Mouse (Mus musculus) cerebellum, adult 9-10 months (tissue): Measurements from ENCODE around the gene Cacna2d4.
A peak's percentile ranks its signal among the peaks of the same experiment; 100 is the strongest.
"Not testable (repeated sequence)": the region's sequence is repeated elsewhere in the genome, so short reads cannot be mapped to it uniquely, and the experiment has no call there.

Experiments
- DNase-seq: peaks from one replicate; pipeline ENCODE4 v3.0.0; 2022

Cacna2d4 gene

GRCm38 (mm10) chr6:119348234-119348633 is 111.9 kb downstream of the Cacna2d4 start:
- peak; percentile 90 for DNase-seq

DNA sequence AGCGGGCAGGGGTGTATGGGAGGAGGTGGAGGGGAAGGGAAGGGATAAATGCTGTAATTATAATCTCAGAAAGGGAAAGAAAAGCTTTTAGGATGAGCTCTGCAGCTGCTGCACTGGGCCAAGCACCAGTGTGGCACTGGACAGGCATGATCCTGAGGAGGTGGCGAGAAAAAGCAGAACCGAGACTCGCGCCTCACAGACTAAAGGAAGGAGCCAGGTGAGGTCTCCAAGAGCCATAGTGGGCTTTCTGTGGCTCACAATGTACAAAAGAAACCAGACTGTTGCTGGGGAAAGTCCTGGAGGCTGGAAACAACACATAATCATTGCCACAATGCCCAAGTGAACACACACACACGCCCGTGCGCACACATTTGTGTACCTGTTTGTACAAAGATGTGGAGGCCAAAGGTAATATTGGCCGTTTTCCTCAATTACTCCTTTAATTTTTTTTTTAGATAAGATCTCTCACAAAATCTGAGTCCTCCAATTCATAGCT is 114.4 kb downstream of the Cacna2d4 start:
- no peak for DNase-seq

DNA sequence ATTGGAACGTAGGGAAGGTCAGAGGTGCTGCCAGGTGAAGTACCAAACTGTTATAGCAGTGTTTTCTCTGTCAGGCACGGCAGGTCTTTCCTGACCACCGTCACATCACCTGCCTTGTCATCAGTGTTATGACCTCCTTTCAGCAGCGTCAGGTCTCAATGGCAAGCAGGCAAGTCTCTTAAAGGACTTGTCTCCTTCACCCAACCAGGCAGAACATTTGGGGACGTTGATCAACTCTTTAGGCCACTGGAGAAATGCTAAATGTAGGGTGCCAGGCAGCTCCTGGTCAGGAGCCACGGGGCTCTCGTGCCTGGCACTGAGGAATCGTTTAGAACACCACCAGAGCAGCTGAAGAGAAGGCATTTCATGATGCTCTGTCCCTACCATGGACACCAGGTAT is 115.3 kb downstream of the Cacna2d4 start:
- DNase-seq, result no peak

- DNase-seq, result no peak
Observed at GRCm38 (mm10) chr6:119352501-119352900, 116.2 kb downstream of the Cacna2d4 start.

- no peak for DNase-seq
Observed at GRCm38 (mm10) chr6:119358020-119358571, 121.8 kb downstream of the Cacna2d4 start.

GRCm38 (mm10) chr6:119360250-119360649 is 123.9 kb downstream of the Cacna2d4 start:
- not testable (repeated sequence) for DNase-seq

- DNase-seq, result no peak
Observed at GRCm38 (mm10) chr6:119360925-119361702, 124.8 kb downstream of the Cacna2d4 start.

- DNase-seq, result no peak
Observed at GRCm38 (mm10) chr6:119363593-119363992, 127.3 kb downstream of the Cacna2d4 start.

DNA sequence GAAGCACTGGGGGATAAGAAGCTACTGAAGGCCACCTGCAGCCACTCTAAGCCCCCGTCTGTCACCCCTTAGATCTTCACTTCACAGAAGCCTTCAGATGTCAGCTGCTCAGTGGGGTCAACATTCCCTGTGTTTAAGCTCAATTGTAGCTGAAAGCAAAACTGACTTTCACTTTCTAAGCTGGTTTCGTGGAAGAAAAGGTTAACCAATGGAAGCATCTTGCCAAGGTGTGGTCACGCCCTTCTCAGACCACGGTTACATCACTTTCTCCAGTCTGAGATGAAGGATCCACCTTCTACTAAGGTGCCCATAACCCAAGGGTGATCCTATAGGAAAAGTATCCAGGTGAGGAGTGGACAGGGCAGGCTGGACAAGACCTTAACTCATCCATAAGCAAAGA is 130.5 kb downstream of the Cacna2d4 start:
- not testable (repeated sequence) for DNase-seq

DNA sequence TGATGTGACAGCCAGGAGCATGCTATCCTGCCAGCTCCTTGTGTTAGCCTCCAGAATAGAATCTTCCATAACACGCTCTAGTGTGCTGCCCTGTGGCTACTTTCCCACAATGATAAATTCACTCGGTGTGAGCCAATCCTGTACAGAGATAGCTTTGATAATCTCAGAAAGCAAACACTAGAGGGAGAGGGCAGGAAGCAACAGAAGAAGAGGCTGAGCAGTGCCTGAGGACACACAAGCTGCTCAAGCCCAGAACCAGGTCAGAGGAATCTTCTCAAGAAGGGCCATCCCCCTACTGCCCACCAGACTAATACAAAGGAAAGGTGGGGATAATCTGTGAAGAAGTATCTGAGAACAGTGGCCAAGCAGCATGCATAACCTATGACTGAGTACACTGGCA is 131.1 kb downstream of the Cacna2d4 start:
- DNase-seq, result no peak

DNA sequence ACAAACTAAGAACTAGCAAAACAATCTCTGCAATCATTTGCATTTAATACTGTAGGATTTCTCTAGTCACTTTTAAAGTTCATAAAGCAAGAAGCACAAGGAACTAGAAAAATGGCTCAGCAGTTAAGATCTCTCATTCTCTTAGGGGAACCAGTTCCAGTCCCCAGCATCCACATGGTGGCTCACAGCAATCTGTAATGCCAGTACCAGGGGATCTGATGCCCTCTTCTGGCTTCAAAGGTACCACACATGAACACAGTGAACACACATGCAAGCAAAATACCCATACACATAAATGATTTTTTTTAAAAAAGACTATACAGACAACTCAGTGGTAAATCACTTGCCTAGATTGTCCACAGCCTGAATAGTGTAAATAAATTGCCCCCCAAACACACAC is 135.3 kb downstream of the Cacna2d4 start:
- DNase-seq, result no peak

GRCm38 (mm10) chr6:119372237-119372636 is 135.9 kb downstream of the Cacna2d4 start:
- no peak for DNase-seq

GRCm38 (mm10) chr6:119373000-119373705 is 136.8 kb downstream of the Cacna2d4 start:
- DNase-seq, result no peak

DNA sequence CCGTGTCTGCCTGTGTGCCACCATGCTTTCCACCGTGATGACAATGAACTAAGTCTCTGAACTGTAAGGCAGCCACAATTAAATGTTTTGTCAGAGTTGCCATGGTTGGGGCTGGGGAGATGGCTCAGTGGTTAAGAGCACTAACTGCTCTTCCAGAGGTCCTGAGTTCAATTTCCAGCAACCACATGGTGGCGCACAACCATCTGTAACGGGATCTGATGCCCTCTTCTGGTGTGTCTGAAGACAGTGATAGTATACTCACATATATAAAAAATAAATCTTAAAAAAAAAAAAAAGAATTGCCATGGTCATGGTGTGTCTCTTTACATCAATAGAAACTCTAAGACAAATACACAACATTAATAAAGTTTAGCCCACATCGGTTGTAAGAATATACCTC is 138.7 kb downstream of the Cacna2d4 start:
- no peak for DNase-seq

GRCm38 (mm10) chr6:119377613-119378012 is 141.3 kb downstream of the Cacna2d4 start:
- DNase-seq, result no peak

GRCm38 (mm10) chr6:119378631-119379030 is 142.3 kb downstream of the Cacna2d4 start:
- DNase-seq, result no peak

- DNase-seq, result no peak
Observed at GRCm38 (mm10) chr6:119385668-119386067, 149.3 kb downstream of the Cacna2d4 start.

- no peak for DNase-seq
Observed at GRCm38 (mm10) chr6:119386421-119386820, 150.1 kb downstream of the Cacna2d4 start.

GRCm38 (mm10) chr6:119386821-119387220 is 150.5 kb downstream of the Cacna2d4 start:
- DNase-seq, result peak; percentile 26

DNA sequence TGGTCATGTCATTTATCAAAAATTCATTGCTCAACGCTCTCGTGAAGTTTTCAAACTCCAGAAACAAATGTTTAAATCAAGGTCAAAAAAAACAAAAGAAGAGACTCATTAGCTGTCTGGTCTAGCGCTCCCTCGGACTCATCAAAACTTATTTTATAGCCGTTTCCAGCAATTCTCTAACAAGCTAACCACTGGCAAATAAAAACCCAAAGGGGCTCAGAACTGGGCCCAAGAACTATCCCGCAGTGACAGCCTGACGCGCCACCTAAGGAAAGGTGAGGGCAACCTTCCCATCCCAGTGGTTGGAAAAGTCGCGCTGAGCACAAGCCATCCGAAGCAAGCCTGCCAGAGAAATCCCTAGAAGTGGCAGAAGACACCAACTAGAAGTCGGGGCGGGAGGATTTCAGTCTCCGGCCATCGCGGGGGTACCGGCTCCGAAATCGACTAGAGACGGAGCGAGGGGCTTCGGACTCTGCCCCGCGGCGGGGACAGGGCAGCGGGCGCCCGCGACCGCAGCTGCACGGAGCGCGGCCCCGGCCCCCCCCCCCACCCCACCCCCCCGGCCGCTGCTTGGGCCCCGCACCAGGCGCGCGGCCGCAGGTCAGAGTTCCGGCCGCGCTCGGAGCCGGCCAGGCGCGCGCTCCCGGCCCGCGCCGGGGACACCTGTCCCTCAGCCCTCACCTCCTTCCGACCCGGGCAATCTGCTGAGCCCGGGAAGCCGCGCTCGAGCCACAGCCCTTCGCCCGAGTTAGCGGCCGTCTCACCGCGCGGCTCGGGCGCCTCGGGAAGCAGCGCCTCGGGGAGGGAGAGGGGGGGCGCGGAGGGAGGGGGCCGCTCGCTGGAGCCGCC is 151.7 kb downstream of the Cacna2d4 start:
- peak; percentile 59 for DNase-seq

- peak; percentile 96 for DNase-seq
Observed at GRCm38 (mm10) chr6:119388650-119389012, 152.3 kb downstream of the Cacna2d4 start.

DNA sequence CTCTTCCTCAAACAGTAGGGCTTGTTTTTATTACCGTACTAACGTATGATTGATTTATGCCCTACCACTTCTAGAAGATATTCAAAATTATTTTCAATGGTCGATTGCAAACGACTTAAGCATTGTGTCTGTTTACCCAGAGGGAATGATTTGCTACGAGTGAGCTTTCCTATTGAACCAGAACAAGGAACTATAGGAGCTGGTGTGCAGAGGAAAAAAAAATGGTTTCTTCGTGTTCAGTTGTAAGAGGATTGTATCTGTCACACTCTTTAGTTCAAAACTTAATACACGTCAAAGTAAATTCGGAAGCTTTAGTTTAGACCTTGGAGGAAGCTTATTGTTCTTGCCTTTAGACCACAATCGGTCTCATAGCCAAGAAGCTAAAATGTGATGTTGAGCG is 152.8 kb downstream of the Cacna2d4 start:
- no peak for DNase-seq

GRCm38 (mm10) chr6:119390728-119391127 is 154.4 kb downstream of the Cacna2d4 start:
- DNase-seq, result no peak
